Mouse (Mus musculus): Measurements from ENCODE around the gene Slc26a3.

Slc26a3 gene

DNA sequence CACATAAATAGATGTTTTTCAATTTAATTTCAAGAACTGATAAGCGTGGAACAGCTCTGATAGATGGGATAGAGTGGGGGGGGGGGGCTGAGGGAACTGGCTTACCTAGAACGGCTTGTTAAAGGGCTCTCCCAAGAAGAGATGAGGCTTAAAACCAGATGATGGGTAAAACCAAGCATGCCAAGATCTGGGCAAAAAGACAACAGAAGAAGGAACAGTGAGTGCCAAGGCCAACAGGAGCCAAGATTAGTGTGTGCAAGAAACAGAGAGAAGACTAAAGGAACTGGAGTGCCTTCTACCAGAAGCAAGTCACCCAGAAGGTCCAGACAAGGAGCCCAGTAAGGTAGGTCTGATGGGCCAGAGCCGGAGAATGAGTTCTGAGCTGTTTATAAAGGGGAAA lies at the start of gene Slc26a3:
Gene Slc26a3, plus strand, starts transcription at position 301 of the 400 bp plus-strand sequence.
- in situ Hi-C loops (cut with MboI; ENCODE audit: low sequenced_read_pairs) = no loop called here

DNA sequence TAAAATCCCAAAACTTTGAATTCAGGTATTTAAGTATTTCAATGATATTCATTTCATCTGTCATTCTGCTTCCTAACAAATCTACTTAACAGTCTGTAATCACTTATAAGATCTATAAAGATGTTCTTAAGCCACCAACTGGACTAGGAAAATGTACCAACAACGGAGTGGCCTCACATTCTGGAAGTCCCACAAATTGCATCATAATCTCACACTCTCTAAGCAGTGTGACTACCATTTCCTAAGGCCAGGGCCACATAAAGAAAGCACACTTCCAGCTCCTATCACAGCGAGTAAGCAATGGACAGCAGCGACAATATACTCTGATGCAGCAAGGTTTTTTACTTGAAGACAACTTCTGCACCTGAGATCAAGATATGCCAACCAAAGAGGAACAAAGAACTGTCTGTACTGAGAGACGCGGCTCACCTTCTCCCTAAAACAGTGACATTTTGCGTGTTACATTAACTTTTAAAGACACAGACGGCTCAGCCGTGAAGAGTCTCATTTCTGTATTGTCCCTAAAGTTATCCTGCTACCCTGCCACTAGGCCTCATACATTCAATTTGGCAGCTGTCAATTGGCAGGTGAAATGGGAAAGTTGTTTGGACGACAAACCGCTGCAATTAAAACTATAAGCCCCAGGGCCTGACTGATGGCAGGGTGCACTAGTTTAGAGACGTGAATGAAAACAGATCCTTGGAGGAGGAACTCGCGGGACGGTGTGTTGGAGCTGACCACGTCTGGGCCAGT lies 40.3 kb upstream of the Slc26a3 start:
- in situ Hi-C loops (cut with MboI; ENCODE audit: low sequenced_read_pairs) = no loop called here

DNA sequence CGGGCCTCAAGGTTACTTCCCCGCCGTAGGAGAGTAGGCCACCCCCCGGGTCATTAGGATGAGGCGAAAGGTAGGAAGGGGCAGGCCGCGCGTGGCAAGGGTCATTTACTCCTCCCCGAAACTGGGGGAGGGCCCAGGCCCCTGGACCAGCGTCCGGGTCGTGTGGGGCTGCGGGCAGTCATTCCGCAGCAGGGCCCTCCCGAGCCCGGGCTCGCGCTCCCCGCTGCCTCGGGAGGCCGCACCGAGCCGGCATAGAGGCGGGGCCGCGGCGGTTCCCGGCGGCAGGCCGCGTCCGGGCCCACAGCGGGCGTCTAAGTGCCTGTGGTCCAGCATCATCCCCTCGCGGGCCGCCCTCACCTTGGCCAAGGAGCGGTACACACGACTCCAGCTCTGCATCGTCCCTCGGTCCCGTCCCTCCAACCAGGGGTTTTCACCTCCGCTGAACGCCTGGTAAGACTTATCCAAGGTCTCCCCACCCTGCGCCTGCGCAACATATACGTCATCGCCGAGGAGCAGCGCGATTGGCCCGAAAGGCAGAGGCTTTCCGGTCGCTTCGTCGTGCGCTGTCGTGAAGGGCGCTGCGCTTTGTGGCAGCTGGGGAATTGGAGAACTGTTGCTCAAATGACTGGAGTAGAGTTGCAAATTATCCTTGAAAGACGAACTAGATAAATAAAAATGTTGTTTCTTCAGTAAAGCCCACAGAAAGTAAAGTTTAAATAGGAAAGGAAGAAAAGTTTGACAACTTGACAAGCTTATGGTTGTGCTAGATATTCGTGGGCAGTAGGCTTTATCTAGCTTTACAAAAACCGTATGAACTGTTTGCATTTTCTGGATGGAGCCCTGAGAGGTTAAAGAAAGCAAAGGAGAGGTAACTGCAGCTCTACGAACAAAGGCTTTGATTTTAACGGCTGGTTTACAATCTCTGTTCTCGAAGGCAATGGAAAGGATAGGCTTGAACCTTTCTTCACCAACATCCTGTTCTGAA lies 39.4 kb upstream of the Slc26a3 start, which contains the start of gene Dld:
Gene Dld, minus strand, starts transcription at position 510 of the 985 bp plus-strand sequence.
- in situ Hi-C loops (cut with MboI; ENCODE audit: low sequenced_read_pairs) = no loop called here

DNA sequence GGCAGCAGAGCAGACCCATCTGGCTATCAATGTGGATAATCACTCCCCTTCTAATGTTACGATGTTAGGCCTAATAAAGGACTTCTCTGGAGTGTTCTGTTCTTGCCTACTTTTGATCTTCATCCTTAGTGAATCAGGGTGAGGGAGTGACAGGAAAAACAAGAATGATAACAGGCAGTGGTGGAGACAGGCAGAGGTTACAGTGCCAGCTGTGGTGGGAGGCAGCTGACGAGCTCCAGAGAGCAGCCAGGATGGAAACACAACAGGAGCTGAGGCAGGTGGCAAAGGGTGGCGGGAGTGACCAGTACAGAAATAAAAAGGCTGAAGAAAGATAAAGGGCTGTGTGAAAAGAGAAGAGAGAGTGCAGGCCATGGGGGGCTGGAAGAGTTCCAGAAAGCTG lies 24.2 kb upstream of the Slc26a3 start:
- in situ Hi-C loops (cut with MboI; ENCODE audit: low sequenced_read_pairs) = no loop called here

DNA sequence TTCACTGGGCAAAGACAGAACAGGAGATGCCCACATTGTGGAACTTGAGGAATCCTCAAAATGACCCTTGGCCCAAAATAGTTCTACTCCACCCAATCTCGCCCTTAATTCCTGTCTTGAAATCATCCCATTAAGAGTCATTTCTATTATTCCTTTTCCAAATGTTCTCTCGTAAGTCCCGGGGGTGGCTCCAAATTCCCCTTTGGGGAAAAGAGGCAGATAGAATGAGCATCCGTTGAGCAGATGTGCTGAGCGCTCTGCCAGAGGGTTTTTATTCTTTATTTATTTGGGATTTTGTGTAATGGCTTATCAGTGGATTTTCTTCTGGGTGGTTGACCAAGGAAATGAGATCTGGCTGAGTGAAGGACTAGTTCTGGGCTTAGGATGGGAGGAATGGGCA lies 22.9 kb upstream of the Slc26a3 start:
- in situ Hi-C loops (cut with MboI; ENCODE audit: low sequenced_read_pairs) = no loop called here

DNA sequence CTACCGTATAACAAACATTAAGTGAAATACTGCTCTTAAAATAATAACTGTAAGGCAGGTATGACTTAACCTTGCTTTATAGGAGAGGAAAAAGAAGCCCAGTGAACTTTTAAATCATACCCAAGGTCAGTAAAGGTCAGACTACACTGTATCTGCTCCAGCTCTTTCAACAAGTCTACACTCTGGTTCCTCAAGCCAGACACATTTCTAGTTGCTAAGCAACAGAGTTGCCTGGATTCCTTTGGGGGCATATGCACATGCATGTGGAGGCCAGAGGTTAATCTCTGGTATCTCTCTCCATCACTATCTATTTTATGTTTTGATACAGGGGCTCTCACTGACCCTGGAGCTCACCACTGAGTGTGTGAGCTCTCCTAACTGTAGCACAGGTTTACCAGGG lies 21.6 kb upstream of the Slc26a3 start:
- in situ Hi-C loops (cut with MboI; ENCODE audit: low sequenced_read_pairs) = no loop called here

DNA sequence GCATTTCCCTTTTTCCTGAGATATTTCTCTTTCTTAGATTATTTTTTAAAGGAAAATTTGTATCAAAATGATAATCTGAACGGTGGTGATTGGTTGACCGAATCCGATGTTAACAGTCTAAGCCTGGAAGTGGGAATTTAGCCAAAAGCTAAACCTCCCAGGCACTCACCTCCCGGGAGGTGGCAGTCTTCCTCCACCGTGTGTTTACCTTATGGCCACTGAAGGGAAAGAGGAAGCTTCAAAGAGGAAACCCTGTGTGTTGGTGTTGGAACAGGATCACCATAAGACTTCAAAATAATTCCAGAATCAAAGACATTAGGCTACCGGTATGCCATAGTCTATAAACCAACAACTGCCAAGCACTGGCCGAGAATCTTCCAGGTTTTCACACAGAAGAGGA lies 21.0 kb upstream of the Slc26a3 start:
- in situ Hi-C loops (cut with MboI; ENCODE audit: low sequenced_read_pairs) = no loop called here

DNA sequence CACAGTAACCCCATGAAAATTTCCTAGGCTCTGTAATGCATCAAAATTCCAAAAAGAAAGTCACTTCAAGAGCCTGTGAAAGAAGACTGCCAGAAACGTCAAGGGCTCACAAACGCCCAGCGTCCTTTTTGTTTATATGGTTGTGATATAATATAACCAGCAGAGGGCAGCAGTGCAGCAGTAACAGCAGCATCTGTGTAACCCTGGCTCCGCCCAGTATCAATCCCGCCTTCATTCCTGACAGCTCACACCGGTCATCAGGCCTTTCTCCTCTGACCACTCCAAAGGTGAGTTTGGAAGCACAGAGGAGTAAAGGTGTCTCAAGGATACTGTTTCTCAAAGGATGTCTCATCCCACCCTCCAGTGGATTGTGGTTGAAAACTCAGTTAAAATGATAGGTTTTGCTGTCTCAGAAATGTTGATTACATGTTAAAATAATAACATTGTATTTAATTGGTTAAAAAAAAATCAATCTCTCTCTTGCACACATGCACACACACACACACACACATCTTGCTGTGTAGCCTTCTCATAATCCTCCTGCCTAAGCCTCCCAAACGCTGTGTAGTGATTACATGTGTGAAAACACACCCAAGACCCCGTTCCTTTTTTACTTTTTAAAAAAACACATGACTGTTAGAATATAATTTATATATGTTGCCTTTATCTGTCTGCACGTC lies 15.9 kb upstream of the Slc26a3 start:
- in situ Hi-C loops (cut with MboI; ENCODE audit: low sequenced_read_pairs) = no loop called here

DNA sequence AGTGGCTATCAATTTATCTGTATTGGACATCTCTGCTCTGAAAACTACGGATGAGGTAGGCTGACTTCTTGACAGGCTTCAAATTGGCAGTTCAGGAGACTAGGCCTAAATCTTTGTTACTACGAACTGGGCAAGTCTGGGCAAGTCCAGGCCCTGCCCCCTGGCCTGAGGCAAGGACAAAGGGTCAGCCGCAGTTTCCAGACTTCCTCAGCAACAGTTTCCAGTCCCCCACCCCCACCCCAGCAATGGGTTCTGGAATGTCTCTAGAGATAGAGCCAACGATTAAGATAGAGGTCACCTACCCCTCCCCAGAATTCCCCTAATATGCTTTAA lies 15.4 kb upstream of the Slc26a3 start:
- in situ Hi-C loops (cut with MboI; ENCODE audit: low sequenced_read_pairs) = no loop called here

DNA sequence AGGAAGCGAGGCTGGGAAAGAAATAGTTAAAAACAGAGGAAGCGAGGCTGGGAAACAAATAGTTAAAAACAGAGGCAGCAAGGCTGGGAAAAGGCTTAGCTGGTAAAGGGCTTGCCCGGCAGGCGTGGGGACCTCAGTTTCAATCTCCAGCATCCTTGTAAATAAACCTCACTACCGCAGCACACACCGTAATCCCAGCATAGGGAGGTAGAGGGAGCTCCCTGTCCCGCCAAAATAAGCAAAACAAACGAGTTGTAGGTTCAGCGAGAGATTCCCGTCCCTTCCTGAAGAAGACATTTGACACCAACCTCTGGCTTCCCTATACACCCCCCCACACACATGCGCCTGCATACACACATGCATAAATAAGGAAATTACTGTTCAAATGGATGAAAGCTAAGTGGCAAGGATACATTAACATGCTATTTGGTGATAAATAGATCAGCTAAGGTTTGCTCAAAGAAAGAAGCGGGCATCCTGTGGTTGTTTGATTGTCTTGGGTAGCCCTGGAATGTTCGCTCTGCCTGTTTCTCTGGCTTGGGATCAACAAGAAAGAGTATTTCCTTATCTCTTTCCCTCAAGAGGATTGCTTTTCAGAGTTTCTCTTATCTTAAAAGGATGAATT lies 14.2 kb upstream of the Slc26a3 start:
- in situ Hi-C loops (cut with MboI; ENCODE audit: low sequenced_read_pairs) = no loop called here

DNA sequence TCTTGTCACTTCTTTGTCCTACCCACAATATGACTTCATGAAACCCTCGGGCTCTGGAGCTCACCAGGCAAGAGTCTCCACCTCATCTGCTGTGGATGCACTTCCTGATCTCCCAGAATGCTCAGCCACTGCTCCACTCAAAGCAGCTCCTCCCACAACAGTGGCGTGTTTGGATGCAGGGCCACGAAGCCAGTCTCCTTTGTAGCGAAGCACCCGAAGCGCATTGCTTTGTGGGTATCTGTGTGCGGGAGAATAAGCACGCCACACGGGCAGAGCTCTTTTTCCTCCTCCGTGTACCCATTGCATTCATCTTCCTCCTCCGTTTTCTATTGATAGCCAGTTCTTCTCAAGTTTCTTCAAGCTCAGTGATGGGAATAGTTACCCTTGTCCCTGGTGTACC lies 13.4 kb upstream of the Slc26a3 start:
- in situ Hi-C loops (cut with MboI; ENCODE audit: low sequenced_read_pairs) = no loop called here

DNA sequence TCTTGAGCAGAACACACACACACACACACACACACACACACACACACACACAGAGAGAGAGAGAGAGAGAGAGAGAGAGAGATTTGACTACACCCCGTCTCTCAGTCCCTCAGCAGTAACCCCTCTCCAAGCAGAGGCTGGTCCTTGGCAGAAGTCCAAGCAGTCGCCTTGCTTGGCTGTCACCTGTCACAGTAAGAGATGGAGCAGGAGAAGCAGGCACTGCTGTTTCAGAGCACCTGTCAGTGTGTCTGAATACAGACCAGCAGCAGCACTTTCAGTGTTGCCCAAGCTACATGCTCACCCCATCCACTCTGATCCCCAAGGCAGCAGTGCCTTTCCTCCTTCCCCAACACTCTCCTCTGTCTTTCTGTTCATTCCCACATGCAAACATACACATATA lies 9.8 kb upstream of the Slc26a3 start:
- in situ Hi-C loops (cut with MboI; ENCODE audit: low sequenced_read_pairs) = loop anchor here (10.0 kb wide), 1 partner anchor 554 kb away; no protein-coding TSS in a partner anchor

DNA sequence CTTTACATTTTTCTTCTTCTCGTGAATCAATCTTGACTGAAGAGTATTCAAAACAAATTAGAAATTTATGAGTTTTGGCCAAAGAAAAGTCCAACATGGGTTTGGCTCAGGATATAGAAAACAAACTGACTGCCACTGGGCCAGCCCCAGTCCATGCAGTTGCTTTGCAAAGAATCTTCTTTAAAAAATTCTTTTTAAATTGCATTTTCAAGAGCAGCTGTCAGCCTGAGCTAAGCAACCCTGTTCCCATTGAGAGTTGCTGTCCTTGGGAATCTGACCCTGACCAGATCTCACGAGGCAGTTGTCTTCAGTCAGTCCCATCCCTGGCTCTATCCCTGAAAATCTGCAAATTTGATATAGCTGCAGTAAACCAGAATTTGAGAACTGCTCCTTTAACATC lies 8.2 kb upstream of the Slc26a3 start:
- in situ Hi-C loops (cut with MboI; ENCODE audit: low sequenced_read_pairs) = loop anchor here (10.0 kb wide), 1 partner anchor 552 kb away; no protein-coding TSS in a partner anchor

DNA sequence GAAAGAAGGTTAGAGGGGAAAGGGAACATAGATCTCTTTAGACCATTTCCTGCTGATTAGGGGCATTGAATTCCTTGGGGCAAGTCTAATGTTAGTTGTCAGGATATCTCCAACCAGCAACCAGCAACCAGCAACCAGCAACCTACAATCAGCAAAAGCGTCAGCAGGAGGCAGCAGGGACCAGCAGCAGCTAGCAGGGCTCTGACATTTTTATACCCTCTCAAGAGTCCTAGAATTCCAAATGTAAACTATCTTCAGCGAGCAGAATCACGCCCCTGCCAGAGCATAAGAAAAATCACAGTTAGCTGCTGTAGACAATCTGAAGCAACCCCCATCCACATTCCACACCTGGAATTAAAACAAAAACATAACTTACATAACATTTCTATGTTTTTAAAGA lies 3.4 kb upstream of the Slc26a3 start:
- in situ Hi-C loops (cut with MboI; ENCODE audit: low sequenced_read_pairs) = loop anchor here (10.0 kb wide), 1 partner anchor 547 kb away; no protein-coding TSS in a partner anchor

DNA sequence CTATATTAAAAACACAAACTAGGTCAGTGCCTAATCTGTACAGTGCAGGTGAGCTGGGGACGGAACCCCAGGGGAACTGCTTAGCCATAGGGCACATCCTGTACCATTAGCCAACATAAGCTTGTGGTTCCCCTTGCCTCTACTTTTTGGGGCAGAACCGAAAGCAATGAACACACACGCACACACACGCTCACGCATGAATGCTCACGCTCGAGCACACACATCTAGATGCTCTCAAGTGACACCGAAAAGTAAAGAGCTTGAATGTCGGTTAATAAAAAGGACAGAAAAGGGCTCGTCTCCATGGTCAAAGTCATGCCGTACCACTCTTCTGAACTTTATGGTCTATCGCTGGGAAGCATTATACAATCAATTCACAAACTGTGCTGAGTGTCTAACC lies 1.0 kb downstream of the Slc26a3 start:
- in situ Hi-C loops (cut with MboI; ENCODE audit: low sequenced_read_pairs) = no loop called here

DNA sequence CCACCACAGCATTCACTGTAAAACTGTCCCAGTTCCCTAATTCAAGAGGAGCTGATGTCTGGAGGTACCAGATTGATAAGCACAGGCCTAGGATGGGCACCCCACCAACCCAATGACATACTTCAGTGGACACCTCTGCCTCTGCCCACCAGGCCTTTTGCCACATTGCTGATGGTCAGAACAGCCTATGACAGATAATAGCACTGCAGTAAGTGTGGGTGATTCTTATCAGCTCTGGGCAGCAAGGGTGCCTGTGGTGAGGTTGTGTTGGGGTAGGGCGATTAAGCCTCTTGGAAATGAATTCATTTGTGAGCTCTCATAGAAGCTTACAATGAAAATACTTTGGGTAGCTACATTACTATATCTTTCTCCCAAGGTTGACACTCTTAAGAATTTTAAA lies 5.2 kb downstream of the Slc26a3 start:
- in situ Hi-C loops (cut with MboI; ENCODE audit: low sequenced_read_pairs) = no loop called here

DNA sequence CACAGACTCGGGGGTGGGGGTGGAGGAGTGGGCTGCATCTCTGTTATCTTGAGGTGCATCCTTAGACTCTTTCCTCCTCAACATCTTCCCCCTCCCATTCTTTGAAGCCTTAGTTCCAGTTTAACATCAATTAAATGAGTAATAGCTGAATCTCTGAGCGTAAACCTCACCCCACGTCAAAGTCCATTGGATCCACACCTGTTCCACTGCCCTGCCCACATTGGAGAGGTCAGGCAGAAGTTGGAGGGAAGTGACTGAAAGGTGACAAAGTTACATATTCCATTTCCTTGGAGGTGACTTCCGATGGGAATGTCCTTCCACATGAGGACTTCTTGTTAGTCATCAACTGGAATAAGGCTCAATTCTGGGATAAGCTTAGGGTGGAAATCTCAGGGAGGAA lies 7.0 kb downstream of the Slc26a3 start:
- in situ Hi-C loops (cut with MboI; ENCODE audit: low sequenced_read_pairs) = no loop called here

DNA sequence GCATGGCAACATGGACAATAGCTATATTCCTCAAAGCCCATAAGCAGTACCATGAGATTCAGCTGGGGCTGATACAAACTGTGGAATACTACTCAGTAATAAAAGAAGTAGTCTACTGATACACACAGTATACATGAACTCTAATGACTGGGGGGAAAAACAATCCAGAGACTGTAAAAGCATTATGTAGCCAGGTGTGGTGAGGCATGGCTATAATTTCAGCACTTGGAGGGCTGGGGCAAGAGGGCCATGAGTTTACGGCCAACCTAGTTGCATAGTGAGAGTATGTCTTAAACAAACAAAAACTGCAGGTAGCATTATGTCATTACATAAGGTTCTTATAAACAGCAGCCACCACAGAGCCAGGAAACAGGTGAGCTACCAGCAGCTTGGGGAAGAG lies 10.2 kb downstream of the Slc26a3 start:
- in situ Hi-C loops (cut with MboI; ENCODE audit: low sequenced_read_pairs) = no loop called here

DNA sequence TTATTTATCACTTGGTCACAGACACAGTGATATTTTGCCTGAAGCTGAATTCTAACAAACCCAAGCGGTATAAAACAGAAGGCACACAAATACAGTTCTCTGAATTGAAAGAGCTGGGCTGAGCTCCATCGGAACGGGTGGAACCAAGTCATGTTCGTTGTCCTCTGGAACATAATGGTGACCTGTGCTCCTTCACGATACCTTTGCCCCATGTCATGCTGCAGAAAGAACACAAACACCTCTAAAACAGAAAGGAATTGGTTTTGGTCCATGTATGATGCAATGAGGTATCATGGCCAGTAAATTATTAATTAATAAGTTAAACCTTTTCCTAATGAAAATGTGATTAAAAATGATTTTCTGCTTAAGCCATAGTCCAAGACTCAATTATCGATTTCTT lies 11.3 kb downstream of the Slc26a3 start:
- in situ Hi-C loops (cut with MboI; ENCODE audit: low sequenced_read_pairs) = no loop called here

DNA sequence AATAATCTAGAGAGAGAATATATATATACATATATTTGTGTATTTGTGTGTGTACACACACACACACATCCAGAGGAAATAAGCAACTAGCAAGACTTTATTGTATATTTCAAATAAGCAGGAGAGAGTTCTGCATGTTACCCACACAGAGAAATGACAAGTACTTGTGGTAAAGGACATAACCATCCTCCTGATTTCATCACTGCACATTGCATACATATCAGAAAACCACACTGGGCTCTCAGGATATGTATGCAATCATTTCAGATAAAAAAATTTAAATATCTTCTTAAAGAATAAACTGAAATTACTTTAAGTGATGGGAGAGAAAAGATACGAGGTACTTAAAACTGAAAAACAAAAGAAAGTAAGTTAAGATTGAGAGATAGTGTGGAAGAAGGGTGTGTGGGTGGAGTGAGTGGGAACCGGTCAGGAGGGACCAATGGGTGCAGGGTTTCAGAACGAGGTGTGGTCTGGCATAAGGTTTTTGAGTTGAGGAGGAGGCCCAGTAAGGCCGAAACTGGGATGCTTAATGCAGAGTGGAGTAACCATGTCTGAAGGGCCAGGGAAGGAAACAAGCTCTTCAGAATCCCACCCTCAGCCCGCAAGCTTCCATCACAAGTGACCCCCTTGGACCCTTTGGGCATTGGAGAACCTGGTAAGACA lies 14.0 kb downstream of the Slc26a3 start:
- in situ Hi-C loops (cut with MboI; ENCODE audit: low sequenced_read_pairs) = no loop called here
